Mouse (Mus musculus) brain, embryonic 14.5 days (tissue): Measurements from ENCODE around the gene Crhbp. TPM values are rescaled to one million over a fixed set of nuclear protein-coding genes. Genes with fewer than 3 reads are reported as not detected.
A peak's percentile ranks its signal among the peaks of the same experiment; 100 is the strongest.

ENCODE experiments used
- DNase-seq: peaks from one replicate; pipeline ENCODE4 v3.0.0-alpha.2; 2011; ENCODE audit warnings: low read depth
- CTCF ChIP-seq: fragments of 200-500 bp; IDR thresholded peaks from 2 replicates; pipeline ENCODE4 v1.5.1; 2012; ENCODE audit warnings: inconsistent platforms, mild to moderate bottlenecking, moderate library complexity, borderline replicate concordance; ENCODE audit not compliant: insufficient read depth, insufficient read length; ENCODE audit errors: extremely low read depth
- POLR2A ChIP-seq: fragments of 200-500 bp; IDR thresholded peaks from 2 replicates; pipeline ENCODE4 v1.6.1; 2012; ENCODE audit warnings: mild to moderate bottlenecking, inconsistent platforms, borderline replicate concordance; ENCODE audit not compliant: poor library complexity, insufficient read depth, insufficient read length, severe bottlenecking; ENCODE audit errors: extremely low read depth
- polyA plus RNA-seq: library from polyadenylated mRNA; depleted of rRNA; stranded (reverse); fragments of >200 nt; gene quantifications from 2 replicates; pipeline ENCODE4 v1.2.3, GENCODE M21; 2012; rRNA removed

The Crhbp gene
- polyA plus RNA-seq, 1 experiment: 3.2 TPM

- TF ChIP-seq POLR2A: no peak
- TF ChIP-seq CTCF: no peak
- DNase-seq: peak; percentile 88
These were observed 25.4 kb downstream of the Crhbp start for GRCm38 (mm10) chr13:95419204-95419749.

GRCm38 (mm10) chr13:95418575-95419203 lies 26.0 kb downstream of the Crhbp start:
- no peak for TF ChIP-seq POLR2A
- TF ChIP-seq CTCF: no peak
- DNase-seq: no peak

GRCm38 (mm10) chr13:95412257-95412656 lies 32.5 kb downstream of the Crhbp start:
- TF ChIP-seq CTCF (no peak), POLR2A (no peak)
- DNase-seq: peak; percentile 8

GRCm38 (mm10) chr13:95393242-95393641 lies 51.5 kb downstream of the Crhbp start:
- TF ChIP-seq CTCF (no peak), POLR2A (no peak)
- DNase-seq: no peak

GRCm38 (mm10) chr13:95389866-95390865 lies 54.6 kb downstream of the Crhbp start:
- peak; percentile 94 for TF ChIP-seq CTCF
- TF ChIP-seq POLR2A: no peak
- DNase-seq: peak; percentile 94

- no peak for TF ChIP-seq CTCF
- no peak for TF ChIP-seq POLR2A
- no peak for DNase-seq
These were observed 56.5 kb downstream of the Crhbp start for GRCm38 (mm10) chr13:95388226-95388625.

GRCm38 (mm10) chr13:95382418-95382817 lies 62.3 kb downstream of the Crhbp start:
- DNase-seq: no peak
- no peak for TF ChIP-seq POLR2A
- no peak for TF ChIP-seq CTCF

Other genes starting within 250 kb of the Crhbp start
- 4.5 and 6.2 TPM in 2 replicates for gene Pde8b, start 194.6 kb downstream of the Crhbp start, polyA plus RNA-seq
- 47.6 and 48.3 TPM in 2 replicates for gene Zbed3, start 121.3 kb downstream of the Crhbp start, polyA plus RNA-seq
- gene Aggf1, start 69.6 kb downstream of the Crhbp start, polyA plus RNA-seq: 32.2 and 35.6 TPM in 2 replicates
- not detected in 2 replicates for gene S100z, start 33.8 kb upstream of the Crhbp start, polyA plus RNA-seq
- gene F2rl1, start 80.3 kb upstream of the Crhbp start, polyA plus RNA-seq: 0.43 and 0.44 TPM in 2 replicates
- 28.7 and 46.5 TPM in 2 replicates for gene F2r, start 173.6 kb upstream of the Crhbp start, polyA plus RNA-seq